Mouse (Mus musculus) Patski (cell line): ENCODE measurements at regions not wholly inside any gene's neighbourhood (a gene's known extent, or its start where the extent isn't known, plus 50 kb on each side); places are given as distances from the start of the nearest gene placed in this dataset.

Source experiments
- ATAC-seq: fragments of 100-300 bp; one replicate; pipeline ENCODE4 v1.8.0; 2021
- CTCF ChIA-PET: fragments of 350-600 bp; sonication (Branson Sonifier 250); formaldehyde crosslinking; loops from one replicate; lab custom pipeline; 2022; ENCODE audit warnings: inconsistent platforms; lab: Charles Lee
- POLR2A ChIA-PET: fragments of 350-600 bp; sonication (Branson Sonifier 250); formaldehyde crosslinking; loops from one replicate; lab custom pipeline; 2022; ENCODE audit warnings: antibody characterized with exemption, inconsistent platforms; lab: Charles Lee
- DNase-seq: peaks from one replicate; pipeline ENCODE4 v3.0.0-alpha.2; 2011; ENCODE audit warnings: low read depth, low spot score
- H3K27me3 ChIP-seq: fragments of 371-371 bp; one replicate; pipeline ENCODE4 v1.5.1; 2021
- CTCF ChIP-seq: fragments of 100-300 bp; IDR thresholded peaks from one replicate; pipeline ENCODE4 v1.5.1; 2021
- in situ Hi-C: fragments of 300-500 bp; cut with MboI; formaldehyde crosslinking; loops from 3 replicates; pipeline ENCODE4 v1.11.1; 2018; ENCODE audit warnings: low pct_unique_long_range_greater_than_20kb, mixed read lengths

GRCm38 (mm10) chr8:65443266-65443665 lies 174.4 kb upstream of the March1 start:
- ChIA-PET POLR2A (no interaction called here), CTCF (no interaction called here)
- no peak for DNase-seq
- in situ Hi-C loops, result no loop called here
- no peak for ATAC-seq
- TF ChIP-seq CTCF, result no peak
- H3K27me3 ChIP-seq, result no peaks in the 10 kb centered on the region

- in situ Hi-C loops, result no loop called here
- TF ChIP-seq CTCF, result no peak
- CTCF ChIA-PET, result no interaction called here
These were observed 196.8 kb upstream of the March1 start for GRCm38 (mm10) chr8:65420870-65421269.

GRCm38 (mm10) chr8:65417897-65418296 lies 199.8 kb upstream of the March1 start:
- ChIA-PET CTCF (no interaction called here), POLR2A (no interaction called here)
- no peak for TF ChIP-seq CTCF
- no peaks in the 10 kb centered on the region for H3K27me3 ChIP-seq
- DNase-seq (no peak), ATAC-seq (no peak)
- in situ Hi-C loops, result no loop called here

More at GRCm38 (mm10) chr8:65420870-65421269, 196.8 kb upstream of the March1 start:
- H3K27me3 ChIP-seq, result no peaks in the 10 kb centered on the region
- no peak for ATAC-seq
- POLR2A ChIA-PET, result no interaction called here
- no peak for DNase-seq

GRCm38 (mm10) chr8:65414201-65414600 lies 203.5 kb upstream of the March1 start:
- CTCF ChIA-PET, result no interaction called here
- in situ Hi-C loops, result no loop called here
- DNase-seq (no peak), ATAC-seq (no peak)
- POLR2A ChIA-PET, result no interaction called here
- no peaks in the 10 kb centered on the region for H3K27me3 ChIP-seq
- TF ChIP-seq CTCF, result no peak

GRCm38 (mm10) chr8:65412291-65412690 lies 205.4 kb upstream of the March1 start:
- no peak for TF ChIP-seq CTCF
- DNase-seq (no peak), ATAC-seq (no peak)
- ChIA-PET CTCF (no interaction called here), POLR2A (no interaction called here)
- no peaks in the 10 kb centered on the region for H3K27me3 ChIP-seq
- in situ Hi-C loops, result no loop called here

GRCm38 (mm10) chr8:65395755-65396154 lies 221.9 kb upstream of the March1 start:
- TF ChIP-seq CTCF, result no peak
- in situ Hi-C loops, result no loop called here
- no peak for DNase-seq
- CTCF ChIA-PET, result no interaction called here
- ATAC-seq, result no peak
- H3K27me3 ChIP-seq, result peaks cover 5% of the 10 kb centered on the region
- POLR2A ChIA-PET, result no interaction called here

- ATAC-seq (no peak), DNase-seq (no peak)
- H3K27me3 ChIP-seq, result no peaks in the 10 kb centered on the region
- in situ Hi-C loops, result no loop called here
- POLR2A ChIA-PET, result no interaction called here
- CTCF ChIA-PET, result no interaction called here
- TF ChIP-seq CTCF, result no peak
These were observed 226.6 kb upstream of the BC030870 start for GRCm38 (mm10) chr8:65355990-65356389.

GRCm38 (mm10) chr8:65349396-65349795 lies 220.0 kb upstream of the BC030870 start:
- in situ Hi-C loops, result no loop called here
- H3K27me3 ChIP-seq, result no peaks in the 10 kb centered on the region
- DNase-seq, result no peak
- ChIA-PET CTCF (no interaction called here), POLR2A (no interaction called here)
- TF ChIP-seq CTCF, result no peak
- no peak for ATAC-seq

GRCm38 (mm10) chr8:65331136-65331535 lies 201.8 kb upstream of the BC030870 start:
- H3K27me3 ChIP-seq, result no peaks in the 10 kb centered on the region
- ChIA-PET CTCF (interaction anchor here (1.4 kb wide), 1 partner anchor 22 kb away, joined by 3 read pairs; no protein-coding TSS in a partner anchor), POLR2A (no interaction called here)
- ATAC-seq, result no peak
- no peak for TF ChIP-seq CTCF
- DNase-seq, result no peak
- in situ Hi-C loops, result no loop called here

- in situ Hi-C loops, result no loop called here
- no peaks in the 10 kb centered on the region for H3K27me3 ChIP-seq
- ATAC-seq (no peak), DNase-seq (no peak)
- no peak for TF ChIP-seq CTCF
- ChIA-PET CTCF (no interaction called here), POLR2A (no interaction called here)
These were observed 159.3 kb upstream of the BC030870 start for GRCm38 (mm10) chr8:65288687-65289086.

- DNase-seq (no peak), ATAC-seq (no peak)
- in situ Hi-C loops, result no loop called here
- TF ChIP-seq CTCF, result no peak
- no peaks in the 10 kb centered on the region for H3K27me3 ChIP-seq
- ChIA-PET CTCF (no interaction called here), POLR2A (no interaction called here)
These were observed 151.0 kb upstream of the BC030870 start for GRCm38 (mm10) chr8:65280390-65280789.
